Mouse (Mus musculus): ENCODE measurements at regions not wholly inside any gene's neighbourhood (a gene's known extent, or its start where the extent isn't known, plus 50 kb on each side); places are given as distances from the start of the nearest gene placed in this dataset.

- no peak for TF ChIP-seq CTCF (IDR thresholded peaks at IDR 0.05)
- TF ChIP-seq EP300 (IDR thresholded peaks at IDR 0.05): no peak
Measured at GRCm38 (mm10) chr16:91985211-91985610, 72.9 kb upstream of the Mrps6 start.
